Mouse (Mus musculus): ENCODE measurements around the gene Cdh19. TPM values are rescaled to one million over a fixed set of nuclear protein-coding genes. Genes with fewer than 3 reads are reported as not detected.

The Cdh19 gene
- not detected for total RNA-seq (2023)

DNA sequence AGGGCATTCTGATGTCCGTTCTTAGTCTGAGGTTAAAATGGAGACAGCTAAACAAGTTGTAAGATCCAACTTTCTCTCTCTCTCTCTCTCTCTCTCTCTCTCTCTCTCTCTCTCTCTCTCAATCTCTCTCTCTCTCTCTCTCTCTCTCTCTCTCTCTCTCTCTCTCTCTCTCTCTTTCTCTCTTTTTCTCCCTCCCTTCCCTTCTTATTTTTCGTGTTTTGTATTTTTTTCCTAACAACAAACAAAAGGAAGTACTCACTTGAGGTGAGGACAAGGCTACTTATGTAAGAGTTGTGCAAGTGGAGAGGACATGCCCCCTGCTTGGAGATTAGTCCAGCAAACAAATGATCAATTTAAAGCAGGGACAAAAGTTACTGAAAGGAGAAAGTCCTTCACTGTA is at the start of gene Cdh19:
Gene Cdh19, minus strand, starts transcription at position 101 of the 400 bp plus-strand sequence.

